Mouse (Mus musculus) heart, postnatal 0 days (tissue): ENCODE measurements at regions not wholly inside any gene's neighbourhood (a gene's known extent, or its start where the extent isn't known, plus 50 kb on each side); places are given as distances from the start of the nearest gene placed in this dataset.

Experiments
- CTCF ChIP-seq: IDR thresholded peaks from 2 replicates; pipeline ENCODE4 v1.5.1; 2016; ENCODE audit warnings: antibody characterized with exemption, control low read depth, low read depth
- EP300 ChIP-seq: IDR thresholded peaks from 2 replicates; pipeline ENCODE4 v1.6.1; 2016; ENCODE audit warnings: antibody characterized with exemption, low read depth

GRCm38 (mm10) chr2:178771881-178772280, 341.6 kb downstream of the Cdh26 start:
- TF ChIP-seq CTCF (no peak), EP300 (no peak)
